Mouse (Mus musculus): Measurements from ENCODE around the gene Pink1. TPM values are rescaled to one million over a fixed set of nuclear protein-coding genes. Genes with fewer than 3 reads are reported as not detected.
A peak's percentile ranks its signal among the peaks of the same experiment; 100 is the strongest.

The Pink1 gene
- polyA plus RNA-seq (2012; ENCODE audit: insufficient read depth, insufficient read length, missing spikeins): 79.8 and 87.1 TPM in 2 replicates

DNA sequence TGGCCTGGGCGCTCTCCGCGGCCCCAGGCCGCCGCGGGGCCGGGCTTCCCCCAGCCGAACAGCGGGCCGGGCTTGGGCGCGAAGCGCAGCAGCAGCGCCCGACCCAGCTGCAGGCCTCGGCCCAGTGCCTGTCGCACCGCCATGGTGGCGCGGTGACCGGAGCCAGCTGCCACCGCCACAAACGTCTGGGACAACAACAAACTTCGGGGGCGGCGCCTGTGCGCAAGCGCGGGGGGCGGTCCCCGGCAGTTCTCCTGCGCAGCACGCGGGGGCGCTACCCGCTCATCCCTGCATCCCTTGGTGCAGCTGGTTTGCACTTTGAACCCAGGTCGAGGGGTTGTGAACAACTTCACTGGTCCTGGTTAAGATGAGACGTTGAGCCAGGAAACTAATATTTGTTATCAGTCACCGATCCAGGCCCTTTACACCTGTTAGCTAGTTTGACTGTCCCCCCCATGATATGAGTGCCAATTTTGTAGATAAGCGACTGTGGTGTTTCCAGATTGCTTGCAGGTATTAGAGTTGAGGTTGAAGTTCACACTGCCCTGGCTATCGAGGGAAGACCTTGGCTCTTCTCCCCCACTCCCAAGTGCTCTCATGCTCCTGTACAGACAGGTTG, at the start of gene Pink1:
TSS of gene Pink1 (minus strand) at position 231 of the 619 bp plus-strand sequence.
- Histone ChIP-seq H3K27ac (ENCODE audit: insufficient read depth, low read depth, low read length) (peak within 1 kb of the TSS; percentile 78), H3K4me3 (ENCODE audit: insufficient read depth, low read length) (peak within 1 kb of the TSS; percentile 83), H3K4me1 (ENCODE audit: control insufficient read depth, insufficient read depth, low read length) (0 out of 2 replicates have a peak, but pooled peaks cover 2% of the 10 kb centered on the region)
- TF ChIP-seq POLR2A (IDR thresholded peaks at IDR 0.05; ENCODE audit: borderline replicate concordance, low read depth, low read length) (no peak), CTCF (IDR thresholded peaks at IDR 0.05; ENCODE audit: low read depth, low read length) (peak; percentile 62)

DNA sequence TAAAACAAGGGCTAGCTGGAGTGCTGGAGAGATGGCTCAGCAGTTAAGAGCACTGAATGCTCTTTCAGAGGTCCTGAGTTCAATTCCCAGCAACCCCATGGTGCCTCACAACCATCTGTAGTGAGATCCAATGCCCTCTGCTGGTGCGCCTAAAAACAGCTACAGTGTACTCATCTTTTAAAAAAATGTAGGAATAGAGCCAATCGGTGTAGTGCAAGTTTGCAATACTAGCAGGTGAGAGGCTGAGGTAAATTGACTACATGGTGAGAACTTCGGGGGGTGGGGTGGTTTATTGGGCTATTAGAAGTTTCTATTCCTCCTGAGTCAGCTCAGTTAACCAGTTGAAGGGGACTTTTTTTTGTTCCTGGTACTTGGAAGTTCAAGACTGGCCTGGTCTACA, 49.0 kb upstream of the Pink1 start:
- no peak for TF ChIP-seq CTCF (IDR thresholded peaks at IDR 0.05; ENCODE audit: low read depth, low read length)
- Histone ChIP-seq H3K27ac (ENCODE audit: insufficient read depth, low read depth, low read length) (no peak overlapping the region), H3K4me1 (ENCODE audit: control insufficient read depth, insufficient read depth, low read length) (no peaks in the 10 kb centered on the region), H3K4me3 (ENCODE audit: insufficient read depth, low read length) (no peak overlapping the region)

DNA sequence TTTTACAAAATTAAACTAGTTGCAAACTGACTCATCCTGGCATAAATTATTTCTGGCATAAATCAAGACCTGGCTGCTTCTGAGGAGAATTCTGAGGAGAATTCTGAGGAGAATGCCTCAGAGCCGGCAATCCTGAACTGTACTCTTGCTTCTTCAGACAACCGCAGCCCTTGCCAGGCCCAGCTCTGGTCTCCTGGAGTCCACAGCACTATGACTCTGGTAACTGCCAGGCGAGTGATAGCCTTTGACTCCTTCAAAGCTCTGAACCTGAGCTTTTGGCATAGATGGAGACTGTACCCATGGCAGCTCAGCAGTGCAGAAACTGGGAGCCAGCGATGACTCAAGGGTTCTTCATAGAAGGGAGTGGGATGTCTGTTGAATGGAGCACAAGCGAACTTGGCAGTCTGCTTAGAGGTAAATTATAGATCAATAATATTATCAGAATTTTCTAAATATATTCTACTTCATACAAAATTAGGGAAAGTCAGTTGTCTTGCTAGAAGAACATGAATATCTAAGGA, 44.9 kb upstream of the Pink1 start:
- no peak overlapping the region for H3K4me3 ChIP-seq (ENCODE audit: insufficient read depth, low read length)
- H3K4me1 ChIP-seq (ENCODE audit: control insufficient read depth, insufficient read depth, low read length): peaks cover 3% of the 10 kb centered on the region
- H3K27ac ChIP-seq (ENCODE audit: insufficient read depth, low read depth, low read length): no peak overlapping the region
- TF ChIP-seq CTCF (IDR thresholded peaks at IDR 0.05; ENCODE audit: low read depth, low read length) (no peak), POLR2A (IDR thresholded peaks at IDR 0.05; ENCODE audit: borderline replicate concordance, low read depth, low read length) (no peak)

DNA sequence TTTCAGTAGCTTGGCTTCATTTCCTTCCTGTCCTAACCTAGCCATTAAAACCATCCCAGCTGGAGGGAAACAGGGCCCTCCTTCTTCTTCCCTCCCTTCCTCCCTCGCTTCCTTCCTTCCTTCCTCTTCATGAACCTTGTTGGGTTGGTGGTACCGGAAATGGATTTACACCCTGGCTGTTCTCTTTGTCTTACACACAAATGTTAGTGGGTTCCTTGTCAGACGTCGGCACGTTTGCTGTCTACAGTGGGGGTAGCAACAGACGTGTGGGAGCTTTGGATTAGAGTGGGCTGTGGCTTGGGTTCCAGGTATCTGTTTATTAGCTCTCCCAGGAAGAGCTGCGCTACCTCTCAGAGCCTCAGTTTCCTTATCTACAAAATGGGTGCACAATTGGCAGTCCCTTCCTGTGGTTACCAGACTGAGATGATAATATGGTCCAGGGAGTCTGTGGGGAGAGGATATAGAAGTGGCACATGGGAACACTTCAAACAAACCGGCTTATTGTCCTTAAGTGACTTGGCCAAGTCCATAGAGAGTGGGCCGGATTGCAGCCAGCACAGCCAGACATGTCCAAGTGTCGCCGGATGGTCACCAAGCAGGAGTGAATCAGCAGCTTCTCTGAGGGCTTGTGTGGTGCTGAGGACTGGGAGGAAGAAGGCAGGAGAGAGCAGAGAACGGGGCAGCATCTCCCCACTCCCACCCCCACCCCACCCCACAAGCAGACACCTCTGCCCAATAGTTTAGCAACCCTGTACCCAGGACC, 42.6 kb upstream of the Pink1 start:
- Histone ChIP-seq H3K4me1 (ENCODE audit: control insufficient read depth, insufficient read depth, low read length) (peaks cover 3% of the 10 kb centered on the region), H3K27ac (ENCODE audit: insufficient read depth, low read depth, low read length) (no peak overlapping the region), H3K4me3 (ENCODE audit: insufficient read depth, low read length) (no peak overlapping the region)
- no peak for TF ChIP-seq CTCF (IDR thresholded peaks at IDR 0.05; ENCODE audit: low read depth, low read length)
- TF ChIP-seq POLR2A (IDR thresholded peaks at IDR 0.05; ENCODE audit: borderline replicate concordance, low read depth, low read length): no peak

DNA sequence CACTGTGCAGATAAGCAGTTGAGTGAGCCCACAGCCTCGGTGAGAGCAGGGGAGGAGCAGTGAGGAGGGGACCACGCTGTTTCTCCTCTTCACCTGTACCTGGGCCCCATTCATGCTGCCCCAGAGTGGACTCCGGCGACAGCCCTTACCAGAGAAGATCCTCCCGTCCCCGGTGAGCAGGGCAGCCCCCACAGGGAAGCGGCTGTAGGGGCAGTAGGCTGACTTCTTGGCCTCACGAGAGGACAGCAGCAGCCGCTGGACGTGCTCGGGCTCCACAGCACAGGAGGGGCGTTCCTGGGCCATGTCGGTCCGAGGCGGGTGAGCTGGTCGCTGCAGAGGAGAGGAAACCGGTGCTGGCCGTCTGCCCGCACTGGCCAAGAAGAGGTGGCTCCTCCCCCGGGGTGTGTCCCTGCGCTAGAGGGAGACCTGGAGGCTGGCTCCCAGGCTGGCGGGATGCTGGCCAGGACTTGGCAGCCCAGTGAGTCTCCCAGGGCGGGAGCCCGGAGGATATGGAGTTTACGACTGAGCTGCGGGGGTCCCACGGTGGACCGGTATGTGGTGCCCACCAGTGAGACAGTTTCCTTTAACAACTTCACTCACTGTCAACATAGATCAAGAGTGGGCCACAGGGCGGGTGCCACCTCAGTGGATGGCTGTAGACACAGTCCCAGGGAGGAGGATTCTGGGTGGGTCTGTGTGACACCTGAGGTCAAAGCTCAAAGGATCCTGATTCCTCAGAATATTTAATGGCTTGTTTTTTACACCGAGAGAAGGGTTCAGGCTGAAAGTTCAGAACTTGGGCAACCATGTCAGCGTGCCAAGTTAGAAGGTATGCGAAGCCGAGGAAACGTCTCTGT, 41.8 kb upstream of the Pink1 start, which contains the start of gene Cda:
TSS of gene Cda (minus strand) at position 352 of the 857 bp plus-strand sequence.
- peaks cover 3% of the 10 kb centered on the region for H3K4me1 ChIP-seq (ENCODE audit: control insufficient read depth, insufficient read depth, low read length)
- no peak within 1 kb of the TSS for H3K27ac ChIP-seq (ENCODE audit: insufficient read depth, low read depth, low read length)
- no peak for TF ChIP-seq POLR2A (IDR thresholded peaks at IDR 0.05; ENCODE audit: borderline replicate concordance, low read depth, low read length)
- no peak for TF ChIP-seq CTCF (IDR thresholded peaks at IDR 0.05; ENCODE audit: low read depth, low read length)
- H3K4me3 ChIP-seq (ENCODE audit: insufficient read depth, low read length): peak within 1 kb of the TSS; percentile 47

DNA sequence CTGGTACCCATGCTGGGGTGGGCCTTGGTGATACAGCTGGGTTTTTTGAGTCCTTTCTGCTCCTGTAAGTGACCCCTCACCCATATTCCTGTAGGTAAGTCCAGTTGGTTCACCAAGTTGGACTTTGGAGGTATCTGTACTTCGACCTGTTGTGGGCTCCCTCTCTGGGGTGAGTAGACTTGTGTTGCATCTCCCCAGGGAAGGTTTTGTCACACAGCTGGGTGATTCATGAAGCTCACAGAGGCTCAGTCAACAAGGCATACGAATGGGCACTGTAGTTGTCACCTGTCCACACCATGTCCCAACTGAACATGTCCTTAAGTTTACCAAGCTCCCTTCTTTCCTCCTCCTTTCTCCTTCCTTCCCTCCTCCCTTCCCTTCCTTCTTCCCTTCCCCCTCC, 40.5 kb upstream of the Pink1 start:
- Histone ChIP-seq H3K4me3 (ENCODE audit: insufficient read depth, low read length) (no peak overlapping the region), H3K4me1 (ENCODE audit: control insufficient read depth, insufficient read depth, low read length) (peaks cover 3% of the 10 kb centered on the region), H3K27ac (ENCODE audit: insufficient read depth, low read depth, low read length) (no peak overlapping the region)
- TF ChIP-seq POLR2A (IDR thresholded peaks at IDR 0.05; ENCODE audit: borderline replicate concordance, low read depth, low read length) (no peak), CTCF (IDR thresholded peaks at IDR 0.05; ENCODE audit: low read depth, low read length) (no peak)

DNA sequence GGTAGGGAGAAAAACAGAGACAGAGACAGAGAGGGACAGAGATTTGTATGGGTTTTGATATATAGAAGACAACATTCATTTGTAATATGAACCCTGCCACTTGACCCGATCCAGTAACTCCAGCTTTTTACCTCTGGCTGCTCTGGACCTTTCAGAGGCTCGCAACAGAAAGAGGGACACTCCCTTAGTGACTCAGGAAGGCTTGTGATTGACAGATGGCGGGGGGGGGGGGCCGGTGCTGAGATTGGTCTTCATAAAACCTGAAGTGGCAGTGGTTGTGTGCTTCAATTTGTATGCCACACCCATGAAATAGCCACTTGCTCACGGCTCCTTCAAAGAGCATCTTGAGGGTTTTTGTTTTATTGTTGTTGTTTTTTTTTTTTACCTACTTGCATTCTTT, 37.4 kb upstream of the Pink1 start:
- no peak for TF ChIP-seq POLR2A (IDR thresholded peaks at IDR 0.05; ENCODE audit: borderline replicate concordance, low read depth, low read length)
- TF ChIP-seq CTCF (IDR thresholded peaks at IDR 0.05; ENCODE audit: low read depth, low read length): no peak
- no peak overlapping the region for H3K4me3 ChIP-seq (ENCODE audit: insufficient read depth, low read length)
- H3K27ac ChIP-seq (ENCODE audit: insufficient read depth, low read depth, low read length): no peak overlapping the region
- H3K4me1 ChIP-seq (ENCODE audit: control insufficient read depth, insufficient read depth, low read length): peaks cover 3% of the 10 kb centered on the region

DNA sequence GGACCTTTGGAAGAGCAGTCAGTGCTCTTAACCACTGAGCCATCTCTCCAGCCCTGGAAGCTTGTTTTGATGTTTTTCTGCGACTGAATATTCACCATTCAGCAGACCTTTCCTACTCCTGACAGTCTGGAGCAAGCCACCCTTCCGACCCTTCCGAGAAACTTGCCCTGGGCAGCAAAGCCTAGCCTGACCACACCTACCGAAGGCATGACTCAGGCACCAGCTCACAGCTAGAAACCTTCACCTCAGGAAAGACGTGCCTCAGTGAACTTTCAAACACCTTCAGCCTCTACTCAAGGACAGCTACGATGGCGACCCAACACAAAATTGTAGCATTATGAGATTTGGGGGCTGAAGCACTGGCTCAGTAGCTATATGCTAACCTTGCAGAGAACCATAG, 36.8 kb upstream of the Pink1 start:
- TF ChIP-seq POLR2A (IDR thresholded peaks at IDR 0.05; ENCODE audit: borderline replicate concordance, low read depth, low read length) (no peak), CTCF (IDR thresholded peaks at IDR 0.05; ENCODE audit: low read depth, low read length) (no peak)
- no peak overlapping the region for H3K4me3 ChIP-seq (ENCODE audit: insufficient read depth, low read length)
- H3K4me1 ChIP-seq (ENCODE audit: control insufficient read depth, insufficient read depth, low read length): no peaks in the 10 kb centered on the region
- H3K27ac ChIP-seq (ENCODE audit: insufficient read depth, low read depth, low read length): no peak overlapping the region

DNA sequence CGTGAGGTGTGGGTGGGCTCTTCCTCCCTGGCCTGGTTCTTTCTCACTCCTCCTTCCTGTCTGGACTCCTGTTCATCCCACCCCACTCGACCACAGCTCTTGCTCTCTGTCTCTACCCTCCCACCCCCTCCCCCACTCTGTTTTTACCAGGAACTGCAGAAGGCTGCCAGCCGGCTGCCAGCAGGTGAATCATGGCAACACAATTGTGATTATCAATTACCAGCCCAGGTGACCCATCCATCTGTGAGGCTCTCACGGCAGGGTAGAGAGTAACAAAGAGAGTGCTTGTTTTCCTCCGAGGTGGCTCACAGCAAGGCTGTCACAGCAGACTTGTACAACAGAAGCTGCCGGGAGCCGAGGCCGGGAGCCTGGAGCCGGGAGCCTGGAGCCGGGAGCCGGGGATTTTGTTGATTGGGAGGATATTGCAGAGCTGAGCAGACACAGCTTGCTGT, 35.3 kb upstream of the Pink1 start:
- Histone ChIP-seq H3K4me1 (ENCODE audit: control insufficient read depth, insufficient read depth, low read length) (no peaks in the 10 kb centered on the region), H3K4me3 (ENCODE audit: insufficient read depth, low read length) (no peak overlapping the region), H3K27ac (ENCODE audit: insufficient read depth, low read depth, low read length) (no peak overlapping the region)
- TF ChIP-seq CTCF (IDR thresholded peaks at IDR 0.05; ENCODE audit: low read depth, low read length) (no peak), POLR2A (IDR thresholded peaks at IDR 0.05; ENCODE audit: borderline replicate concordance, low read depth, low read length) (no peak)

Measured in bone marrow macrophage, adult 2 months (primary cell).